ENCODE assay signal across 11 mouse cellular contexts in genomic region chr19:56563469-56563868, GRCm38 (mm10).
"Had no signal": no experiment of that assay in that cellular context is flagged by ENCODE, and none has a peak within 500 bp of the region (broad histone marks: within the 10 kb centered on the region; RNA-seq: fewer than 3 reads in every experiment).

No protein-coding gene starts in this region.

- DNase-seq: kidney, adult 8-10 months; kidney, postnatal 25 days; liver; liver, embryonic 13.5 days; liver, postnatal 0 days; lung, postnatal 36 days; spleen, adult 18-20 months; thymus, adult 2 months; thymus, postnatal 25 days had no signal

- H3K27ac ChIP-seq: limb, embryonic 12.5 days; liver, embryonic 13.5 days; midbrain, embryonic 13.5 days had no signal

- H3K4me3 ChIP-seq: limb, embryonic 12.5 days; liver, embryonic 13.5 days; midbrain, embryonic 13.5 days had no signal
